In the genomic region with DNA sequence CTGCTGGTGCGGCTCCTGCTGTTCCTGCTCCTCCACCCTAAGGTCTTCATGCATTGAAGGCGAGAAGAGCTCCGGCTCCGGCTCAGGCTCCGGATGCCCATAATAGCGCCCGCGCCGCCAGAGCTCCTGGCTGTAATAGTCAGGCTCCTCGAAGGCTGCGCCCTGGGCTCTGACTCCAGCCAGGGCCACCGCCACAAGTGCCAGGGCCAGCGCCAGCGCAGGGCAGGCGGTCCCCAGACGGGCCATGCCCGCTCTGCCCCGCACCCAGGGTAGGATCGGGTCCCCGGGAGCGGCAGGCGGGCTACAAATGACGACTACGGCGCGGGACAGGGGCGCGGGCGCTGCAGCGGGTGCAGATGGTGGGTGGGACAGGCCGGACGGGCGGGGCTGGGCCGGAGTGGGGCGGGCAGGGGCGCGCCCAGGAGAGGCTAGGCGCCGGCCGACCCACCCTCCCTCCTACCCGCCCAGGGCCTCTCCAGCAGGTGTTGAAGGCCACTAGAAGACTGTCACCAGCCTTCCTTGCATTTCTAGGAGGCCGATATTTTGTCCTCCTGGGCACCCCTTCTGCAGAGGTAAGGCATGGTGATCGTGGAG, we compare ENCODE assay signal across 8 mouse cellular contexts. TPM values are rescaled to one million over a fixed set of nuclear protein-coding genes. Genes with fewer than 3 reads are reported as not detected.
DNase-seq lines count a peak whose midpoint lies in the region; ATAC-seq and TF ChIP-seq lines count a peak whose summit lies in the region.

TSS of gene Cpxm2 (minus strand) at position 372 of the 594 bp plus-strand sequence.

- peak within 1 kb of the TSS; percentile 57 for H3K4me2 ChIP-seq in lung, postnatal 0 days (replicated peaks; ENCODE audit: low read depth, low read length)
- H3K4me2 ChIP-seq in embryonic facial prominence, embryonic 12.5 days (replicated peaks) = peak within 1 kb of the TSS; percentile 70
- H3K4me2 ChIP-seq in heart, postnatal 0 days (ENCODE audit: low read depth, low read length) = peak within 1 kb of the TSS; percentile 53
- peak within 1 kb of the TSS; percentile 61 for H3K4me2 ChIP-seq in midbrain, embryonic 15.5 days

- no peak for DNase-seq in lung, postnatal 0 days (ENCODE audit: low spot score)
- DNase-seq in lung, adult 18-20 months = no peak
- DNase-seq in heart, postnatal 0 days (ENCODE audit: low spot score) = no peak
- no peak for DNase-seq in layer of hippocampus, adult 11-12 months (ENCODE audit: low spot score)
- DNase-seq in right cerebral cortex, postnatal 10 days (ENCODE audit: low spot score in 2 of 2) = no peak

- H3K27me3 ChIP-seq in lung, postnatal 0 days (replicated peaks; ENCODE audit: insufficient read depth, low read length) = peaks cover 8% of the 10 kb centered on the region; the same call in 1 of the 2 replicates
- H3K27me3 ChIP-seq in embryonic facial prominence, embryonic 12.5 days = peaks cover 42% of the 10 kb centered on the region
- H3K27me3 ChIP-seq in heart, postnatal 0 days (ENCODE audit: control insufficient read depth, insufficient read depth, low read length) = peaks cover 38% of the 10 kb centered on the region
- peaks cover 13% of the 10 kb centered on the region; the same call in 1 of the 2 replicates for H3K27me3 ChIP-seq in midbrain, embryonic 15.5 days (replicated peaks)

- ATAC-seq in lung, postnatal 0 days = peak; percentile 23; the same call in 1 of the 2 replicates
- peak; percentile 52; the same call in 1 of the 2 replicates for ATAC-seq in embryonic facial prominence, embryonic 12.5 days (ENCODE audit: insufficient number of reproducible peaks, insufficient read depth, low FRiP score, low TSS enrichment)
- ATAC-seq in heart, postnatal 0 days (ENCODE audit: insufficient read depth, low read depth) = no peak
- ATAC-seq in midbrain, embryonic 15.5 days (replicated peaks) = no peak
- ATAC-seq in inflammation-experienced regulatory T-cells, adult 6 months = no peak

- TF ChIP-seq EP300 in lung, postnatal 0 days (IDR thresholded peaks at IDR 0.05) = no peak
- no peak for TF ChIP-seq EP300 in heart, postnatal 0 days (IDR thresholded peaks at IDR 0.05; ENCODE audit: low read depth)

- no peak within 1 kb of the TSS for H3K27ac ChIP-seq in lung, postnatal 0 days (ENCODE audit: low read length)
- H3K27ac ChIP-seq in embryonic facial prominence, embryonic 12.5 days = no peak within 1 kb of the TSS
- no peak within 1 kb of the TSS for H3K27ac ChIP-seq in heart, postnatal 0 days (ENCODE audit: low read depth)
- no peak within 1 kb of the TSS for H3K27ac ChIP-seq in midbrain, embryonic 15.5 days

- H3K4me3 ChIP-seq in lung, postnatal 0 days (ENCODE audit: low read depth, low read length) = peak within 1 kb of the TSS; percentile 14; the same call in 1 of the 2 replicates
- H3K4me3 ChIP-seq in embryonic facial prominence, embryonic 12.5 days = peak within 1 kb of the TSS; percentile 40
- peak within 1 kb of the TSS; percentile 27 for H3K4me3 ChIP-seq in heart, postnatal 0 days (ENCODE audit: low read depth, low read length)
- H3K4me3 ChIP-seq in midbrain, embryonic 15.5 days = peak within 1 kb of the TSS; percentile 35

- no peak for TF ChIP-seq CTCF in lung, postnatal 0 days (IDR thresholded peaks at IDR 0.05)
- no peak for TF ChIP-seq CTCF in heart, postnatal 0 days (IDR thresholded peaks at IDR 0.05; ENCODE audit: low read depth)

- WGBS in lung, postnatal 0 days = 4% methylated on average over 36 of the region's 43 CpGs
- WGBS in embryonic facial prominence, embryonic 12.5 days = 2% methylated on average over 29 of the region's 43 CpGs
- WGBS in heart, postnatal 0 days = 3% methylated on average over 42 of the region's 43 CpGs
- 4% methylated on average over 42 of the region's 43 CpGs for WGBS in midbrain, embryonic 15.5 days

- no peaks in the 10 kb centered on the region for H3K36me3 ChIP-seq in lung, postnatal 0 days (ENCODE audit: insufficient read depth, low read length)
- H3K36me3 ChIP-seq in embryonic facial prominence, embryonic 12.5 days = no peaks in the 10 kb centered on the region
- no peaks in the 10 kb centered on the region for H3K36me3 ChIP-seq in heart, postnatal 0 days (replicated peaks; ENCODE audit: control insufficient read depth, insufficient read depth, low read length)
- H3K36me3 ChIP-seq in midbrain, embryonic 15.5 days (replicated peaks) = no peaks in the 10 kb centered on the region

- H3K4me1 ChIP-seq in lung, postnatal 0 days (ENCODE audit: insufficient read depth, low read depth, low read length) = no peaks in the 10 kb centered on the region
- H3K4me1 ChIP-seq in embryonic facial prominence, embryonic 12.5 days = peaks cover 12% of the 10 kb centered on the region; the same call in 1 of the 2 replicates
- no peaks in the 10 kb centered on the region for H3K4me1 ChIP-seq in heart, postnatal 0 days (ENCODE audit: control insufficient read depth, insufficient read depth)
- H3K4me1 ChIP-seq in midbrain, embryonic 15.5 days = peaks cover 36% of the 10 kb centered on the region

- H3K9me3 ChIP-seq in lung, postnatal 0 days (ENCODE audit: low read length) = no peaks in the 10 kb centered on the region
- no peaks in the 10 kb centered on the region for H3K9me3 ChIP-seq in embryonic facial prominence, embryonic 12.5 days
- no peaks in the 10 kb centered on the region for H3K9me3 ChIP-seq in heart, postnatal 0 days (replicated peaks; ENCODE audit: control insufficient read depth, low read length)
- H3K9me3 ChIP-seq in midbrain, embryonic 15.5 days = no peaks in the 10 kb centered on the region

- no peak within 1 kb of the TSS for H3K9ac ChIP-seq in lung, postnatal 0 days (replicated peaks; ENCODE audit: low read depth)
- H3K9ac ChIP-seq in embryonic facial prominence, embryonic 12.5 days = peak within 1 kb of the TSS; percentile 55
- H3K9ac ChIP-seq in heart, postnatal 0 days (replicated peaks; ENCODE audit: low read depth, low read length) = no peak within 1 kb of the TSS
- H3K9ac ChIP-seq in midbrain, embryonic 15.5 days = peak within 1 kb of the TSS; percentile 51

RNA-seq across cellular contexts. Expression of gene Cpxm2, which starts in this region (rescaled TPM):
- 0.37 and 0.61 TPM in 2 replicates for polyA plus RNA-seq in lung, postnatal 0 days (2015; fragmentation: Nextera tagmentation; extraction: Ambion mirVana)
- polyA plus RNA-seq in embryonic facial prominence, embryonic 12.5 days (2016; fragmentation: Nextera tagmentation; extraction: Ambion mirVana) = 7.6 and 10.2 TPM in 2 replicates
- 1.1 and 1.5 TPM in 2 replicates for total RNA-seq in heart, postnatal 0 days (2014; rRNA removed; ENCODE audit: low replicate concordance)
- 0.37 TPM in 2 replicates for polyA plus RNA-seq in heart, postnatal 0 days (2015; fragmentation: Nextera tagmentation; extraction: Ambion mirVana)
- 1.0 and 1.1 TPM in 2 replicates for polyA plus RNA-seq in midbrain, embryonic 15.5 days (2015; fragmentation: Nextera tagmentation; extraction: Ambion mirVana)
- polyA plus RNA-seq in inflammation-experienced regulatory T-cells, adult 6 months (2017; shearing (Covaris generic)) = not detected

Comparison
In these comparisons a context has a peak if more than half of its experiments do, and no peak if none do; other contexts are left out.
1. Peak in ATAC-seq, H3K4me3 ChIP-seq and H3K4me2 ChIP-seq in lung, postnatal 0 days; RNA of the gene not detected or under 1 TPM.
2. H3K9ac ChIP-seq: peak in embryonic facial prominence, embryonic 12.5 days (single experiment) and midbrain, embryonic 15.5 days (single experiment); none in lung, postnatal 0 days (single experiment) and heart, postnatal 0 days (single experiment).
3. Peak in every context shown above with its lines, with median percentiles within 50 percentile points of each other: H3K4me2 ChIP-seq and H3K4me3 ChIP-seq.